Mouse (Mus musculus) MEL (cell line): ENCODE measurements around the gene Rab31. TPM values are rescaled to one million over a fixed set of nuclear protein-coding genes. Genes with fewer than 3 reads are reported as not detected.

ENCODE experiments used
- DNase-seq: peaks from one replicate; pipeline ENCODE4 v3.0.0; 2011; ENCODE audit warnings: low read depth, low spot score
- H3K27ac ChIP-seq: 2 replicates; pipeline ENCODE4 v1.5.1; 2012; ENCODE audit warnings: low read depth, mild to moderate bottlenecking, control low read depth, low read length, moderate library complexity; ENCODE audit not compliant: control insufficient read depth
- H3K27me3 ChIP-seq, 2 experiments: fragments of 150-350 bp in 1 of 2; sonication (generic) in 1 of 2; 2 replicates each; pipeline ENCODE4 v1.6.1; 2012; ENCODE audit warnings: low read length in 2 of 2, mild to moderate bottlenecking in 2 of 2, improper control_type of control experiment in 1 of 2, moderate library complexity in 1 of 2; ENCODE audit not compliant: insufficient read depth in 2 of 2, control insufficient read depth in 1 of 2
- H3K36me3 ChIP-seq, 2 experiments: 2 replicates each; pipeline ENCODE4 v1.6.1; 2012 to 2014; ENCODE audit warnings: low read length in 2 of 2, improper control_type of control experiment in 1 of 2, inconsistent platforms in 1 of 2, mild to moderate bottlenecking in 1 of 2; ENCODE audit not compliant: insufficient read depth in 2 of 2, control insufficient read depth in 1 of 2
- H3K4me1 ChIP-seq, 2 experiments: fragments of 150-350 bp in 1 of 2; sonication (generic) in 1 of 2; 2 replicates each; pipeline ENCODE4 v1.6.1; 2012; ENCODE audit warnings: low read length in 2 of 2, improper control_type of control experiment in 1 of 2, mild to moderate bottlenecking in 1 of 2; ENCODE audit not compliant: insufficient read depth in 2 of 2, control insufficient read depth in 1 of 2
- H3K4me3 ChIP-seq, 2 experiments: fragments of 150-350 bp in 1 of 2; sonication (generic) in 1 of 2; 2 replicates each; pipeline ENCODE4 v1.5.1; 2012; ENCODE audit warnings: low read depth in 2 of 2, low read length in 2 of 2, mild to moderate bottlenecking in 2 of 2, moderate library complexity in 2 of 2, control low read depth in 1 of 2, improper control_type of control experiment in 1 of 2; ENCODE audit not compliant: control insufficient read depth in 1 of 2, insufficient read depth in 1 of 2
- H3K79me2 ChIP-seq: 2 replicates; pipeline ENCODE4 v1.6.1; 2012; ENCODE audit warnings: mild to moderate bottlenecking, low read length, moderate library complexity; ENCODE audit not compliant: control insufficient read depth, poor library complexity, insufficient read depth
- H3K9ac ChIP-seq: 2 replicates; pipeline ENCODE4 v1.6.1; 2012; ENCODE audit warnings: low read depth, mild to moderate bottlenecking, control low read depth, low read length, moderate library complexity; ENCODE audit not compliant: control insufficient read depth, poor library complexity, severe bottlenecking
- H3K9me3 ChIP-seq: fragments of 150-350 bp; sonication (generic); replicated peaks from 2 replicates; pipeline ENCODE4 v1.6.1; 2012; ENCODE audit warnings: mild to moderate bottlenecking, low read length, improper control_type of control experiment, moderate library complexity; ENCODE audit not compliant: insufficient read depth
- CHD1 ChIP-seq: IDR thresholded peaks from 2 replicates; pipeline ENCODE4 v1.6.1; 2012; ENCODE audit warnings: low read depth, mild to moderate bottlenecking, inconsistent platforms, low read length, improper control_type of control experiment
- CHD2 ChIP-seq: IDR thresholded peaks from 2 replicates; pipeline ENCODE4 v1.6.1; 2011; ENCODE audit warnings: low read length, improper control_type of control experiment
- ELF1 ChIP-seq: IDR thresholded peaks from 2 replicates; pipeline ENCODE4 v1.6.1; 2014; ENCODE audit warnings: low read depth, mild to moderate bottlenecking, inconsistent platforms, low read length, improper control_type of control experiment, moderate library complexity
- EP300 ChIP-seq, 2 experiments: IDR thresholded peaks; 2 replicates each; pipeline ENCODE4 v1.6.1; 2011; ENCODE audit warnings: improper control_type of control experiment in 2 of 2, low read length in 2 of 2, low read depth in 1 of 2, mild to moderate bottlenecking in 1 of 2
- ETS1 ChIP-seq: IDR thresholded peaks from 2 replicates; pipeline ENCODE4 v1.6.1; 2012; ENCODE audit warnings: low read depth, mild to moderate bottlenecking, inconsistent platforms, low read length, improper control_type of control experiment, moderate library complexity
- GATA1 ChIP-seq: IDR thresholded peaks from 2 replicates; pipeline ENCODE4 v1.6.1; 2011; ENCODE audit warnings: low read depth, low read length, improper control_type of control experiment
- HCFC1 ChIP-seq: IDR thresholded peaks from 2 replicates; pipeline ENCODE4 v1.6.1; 2012; ENCODE audit warnings: low read depth, mild to moderate bottlenecking, inconsistent platforms, low read length, improper control_type of control experiment, moderate library complexity
- KAT2A ChIP-seq: conservative IDR thresholded peaks from 2 replicates; pipeline ENCODE4 v1.6.1; 2012; ENCODE audit warnings: low read depth, low read length, improper control_type of control experiment, inconsistent platforms
- MAX ChIP-seq: IDR thresholded peaks from 2 replicates; pipeline ENCODE4 v1.6.1; 2011; ENCODE audit warnings: low read length, improper control_type of control experiment
- MAZ ChIP-seq: IDR thresholded peaks from 2 replicates; pipeline ENCODE4 v1.6.1; 2012; ENCODE audit warnings: low read depth, mild to moderate bottlenecking, inconsistent platforms, low read length, improper control_type of control experiment
- MEF2A ChIP-seq: IDR thresholded peaks from 2 replicates; pipeline ENCODE4 v1.6.1; 2014; ENCODE audit warnings: low read depth, mild to moderate bottlenecking, inconsistent platforms, low read length, improper control_type of control experiment; ENCODE audit not compliant: poor library complexity, insufficient replicate concordance, severe bottlenecking; ENCODE audit errors: extremely low read depth
- MXI1 ChIP-seq: IDR thresholded peaks from 2 replicates; pipeline ENCODE4 v1.6.1; 2011; ENCODE audit warnings: mild to moderate bottlenecking, low read depth, low read length, improper control_type of control experiment
- MYB ChIP-seq: IDR thresholded peaks from 2 replicates; pipeline ENCODE4 v1.6.1; 2011; ENCODE audit warnings: mild to moderate bottlenecking, low read depth, low read length, improper control_type of control experiment
- MYC ChIP-seq: IDR thresholded peaks from 2 replicates; pipeline ENCODE4 v1.6.1; 2011; ENCODE audit warnings: low read depth, mild to moderate bottlenecking, low read length, improper control_type of control experiment, moderate library complexity
- POLR2A ChIP-seq, 2 experiments: IDR thresholded peaks; 2 replicates each; pipeline ENCODE4 v1.6.1; 2011 to 2012; ENCODE audit warnings: low read length in 2 of 2, mild to moderate bottlenecking in 2 of 2, control low read depth in 1 of 2, improper control_type of control experiment in 1 of 2, low read depth in 1 of 2, moderate library complexity in 1 of 2; ENCODE audit not compliant: control insufficient read depth in 1 of 2, insufficient read depth in 1 of 2, poor library complexity in 1 of 2
- POLR2AphosphoS2 ChIP-seq: IDR thresholded peaks from 2 replicates; pipeline ENCODE4 v1.6.1; 2011; ENCODE audit warnings: low read length, improper control_type of control experiment
- POLR2AphosphoS5 ChIP-seq: IDR thresholded peaks from 2 replicates; pipeline ENCODE4 v1.6.1; 2012; ENCODE audit warnings: low read depth, borderline replicate concordance, mild to moderate bottlenecking, inconsistent platforms, low read length, moderate library complexity, mixed read lengths
- RAD21 ChIP-seq: IDR thresholded peaks from 2 replicates; pipeline ENCODE4 v1.6.1; 2011; ENCODE audit warnings: mild to moderate bottlenecking, low read depth, low read length, improper control_type of control experiment
- RCOR1 ChIP-seq: IDR thresholded peaks from 2 replicates; pipeline ENCODE4 v1.6.1; 2012; ENCODE audit warnings: low read depth, mild to moderate bottlenecking, inconsistent platforms, low read length, improper control_type of control experiment
- TBP ChIP-seq: IDR thresholded peaks from 2 replicates; pipeline ENCODE4 v1.8.0; 2011; ENCODE audit warnings: low read depth, low read length, improper control_type of control experiment
- TCF12 ChIP-seq: IDR thresholded peaks from 2 replicates; pipeline ENCODE4 v1.6.1; 2014; ENCODE audit warnings: low read depth, mild to moderate bottlenecking, inconsistent platforms, low read length, improper control_type of control experiment, moderate library complexity
- USF2 ChIP-seq, 2 experiments: IDR thresholded peaks; 2 replicates each; pipeline ENCODE4 v1.6.1; 2011 to 2012; ENCODE audit warnings: improper control_type of control experiment in 2 of 2, low read length in 2 of 2, borderline replicate concordance in 1 of 2, inconsistent platforms in 1 of 2, low read depth in 1 of 2, mild to moderate bottlenecking in 1 of 2; ENCODE audit not compliant: insufficient read depth in 1 of 2
- ZKSCAN1 ChIP-seq: IDR thresholded peaks from 2 replicates; pipeline ENCODE4 v1.6.1; 2012; ENCODE audit warnings: low read depth, mild to moderate bottlenecking, inconsistent platforms, low read length, improper control_type of control experiment, moderate library complexity
- ZMIZ1 ChIP-seq: IDR thresholded peaks from 2 replicates; pipeline ENCODE4 v1.6.1; 2012; ENCODE audit warnings: low read depth, mild to moderate bottlenecking, inconsistent platforms, low read length, improper control_type of control experiment, moderate library complexity
- ZNF384 ChIP-seq: IDR thresholded peaks from 2 replicates; pipeline ENCODE4 v1.6.1; 2012; ENCODE audit warnings: low read depth, mild to moderate bottlenecking, inconsistent platforms, low read length, improper control_type of control experiment
- polyA plus RNA-seq, 2 experiments: library from polyadenylated mRNA; stranded (reverse) in 1 of 2; unstranded in 1 of 2; fragments of >175 nt in 1 of 2; fragments of >200 nt in 1 of 2; gene quantifications; 2 replicates each; pipeline versions ENCODE4 v1.2.1 to v1.2.4; 2012; ENCODE audit warnings: low replicate concordance in 2 of 2, low read depth in 1 of 2; ENCODE audit not compliant: insufficient read length in 2 of 2, insufficient read depth in 1 of 2, missing spikeins in 1 of 2
- total RNA-seq: library from RNA; depleted of rRNA; stranded (reverse); fragments of 300-350 nt; gene quantifications from 2 replicates; pipeline ENCODE4 v1.2.3, GENCODE M21; 2012

Gene Rab31
- total and polyA plus RNA-seq, 3 experiments, result 23.6 to 25.7 TPM; not detected in 1

DNA sequence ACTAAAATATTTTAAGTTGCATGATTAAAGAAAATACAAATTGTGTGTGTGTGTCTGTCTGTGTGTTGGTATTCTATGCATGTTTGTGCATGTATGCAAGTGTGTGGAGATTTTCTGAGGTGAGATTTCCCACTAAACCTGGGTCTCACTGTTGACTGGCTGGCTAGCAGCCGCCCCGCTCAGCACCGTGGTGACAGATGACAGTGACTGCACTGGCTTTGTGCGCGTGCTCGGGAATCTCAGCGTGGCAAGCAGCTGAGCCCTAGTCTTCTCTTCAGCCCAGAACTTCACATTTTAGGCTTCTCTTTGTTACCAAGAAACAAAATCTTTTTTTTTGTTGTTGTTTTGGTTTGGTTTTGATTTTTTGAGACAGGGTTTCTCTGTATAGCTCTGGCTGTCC lies 23.5 kb upstream of the Rab31 start:
- DNase-seq, result no peak
- H3K9me3 ChIP-seq, result no peaks in the 10 kb centered on the region
- H3K36me3 ChIP-seq, result peaks cover 0 to 7% of the 10 kb centered on the region in 2 experiments; a peak in 3 of 4 replicates
- peaks cover 4 to 11% of the 10 kb centered on the region in 2 experiments for H3K4me1 ChIP-seq
- H3K27ac ChIP-seq, result no peak overlapping the region
- H3K9ac ChIP-seq, result no peak overlapping the region
- H3K79me2 ChIP-seq, result peaks cover 54% of the 10 kb centered on the region
- H3K4me3 ChIP-seq, result no peak overlapping the region
- TF ChIP-seq MAX (no peak), MYC (no peak), MXI1 (no peak), USF2 (IDR thresholded peaks at IDR 0.05; ENCODE audit: borderline replicate concordance in 1 of 2, insufficient read depth in 1 of 2, low read depth in 1 of 2, low read length in 2 of 2) (no peak), ZNF384 (no peak), TBP (no peak), CHD1 (no peak), MAZ (no peak), MEF2A (no peak), KAT2A (no peak), POLR2AphosphoS2 (no peak), POLR2A (IDR thresholded peaks at IDR 0.05; ENCODE audit: control insufficient read depth in 1 of 2, insufficient read depth in 1 of 2, low read depth in 1 of 2, low read length in 2 of 2, poor library complexity in 1 of 2) (no peak), GATA1 (no peak), RAD21 (no peak)
- no peaks in the 10 kb centered on the region for H3K27me3 ChIP-seq

DNA sequence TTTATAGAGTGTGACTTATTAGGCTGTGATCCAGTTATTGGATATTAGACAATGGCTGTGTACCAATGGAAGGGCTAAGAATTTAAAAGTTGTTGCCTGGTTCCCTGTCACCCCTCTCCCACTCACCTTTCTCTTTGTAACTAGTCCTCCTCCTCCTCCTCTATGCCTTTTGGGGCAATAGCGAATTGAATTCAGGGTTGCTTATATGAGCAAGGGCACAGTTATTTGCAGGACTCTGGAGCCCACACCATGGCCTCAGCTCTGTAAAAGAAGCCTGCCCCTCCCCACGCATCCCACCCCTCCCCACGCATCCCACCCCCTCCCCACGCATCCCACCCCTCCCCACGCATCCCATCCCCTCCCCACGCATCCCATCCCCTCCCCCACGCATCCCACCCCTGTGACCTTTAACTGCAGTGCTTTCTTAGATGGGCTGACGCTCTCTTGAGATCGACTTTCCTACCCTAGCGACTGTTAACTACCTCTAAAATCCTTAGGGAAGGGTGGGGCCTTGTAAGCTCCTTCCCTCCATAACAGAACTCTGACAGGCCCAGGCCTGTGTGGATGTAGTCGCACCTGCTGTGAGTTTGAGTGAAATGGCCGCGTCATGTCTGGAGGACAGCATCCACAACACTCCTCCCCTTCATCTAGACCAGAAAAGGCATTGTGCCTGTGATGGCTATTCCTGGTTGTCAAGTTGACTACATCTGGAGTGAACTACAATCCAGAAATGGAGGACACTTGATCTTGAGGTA lies 21.7 kb upstream of the Rab31 start:
- Histone ChIP-seq H3K4me3 (no peak overlapping the region), H3K4me1 (peaks cover 1 to 5% of the 10 kb centered on the region in 2 experiments), H3K27me3 (no peaks in the 10 kb centered on the region), H3K9me3 (no peaks in the 10 kb centered on the region), H3K36me3 (peaks cover 0 to 3% of the 10 kb centered on the region in 2 experiments; a peak in 3 of 4 replicates), H3K9ac (no peak overlapping the region), H3K27ac (no peak overlapping the region), H3K79me2 (peaks cover 53% of the 10 kb centered on the region)
- TF ChIP-seq ZMIZ1 (no peak), POLR2AphosphoS5 (no peak), ZKSCAN1 (no peak), MYC (no peak), ELF1 (no peak), MAX (no peak), ETS1 (no peak), HCFC1 (no peak), EP300 (IDR thresholded peaks at IDR 0.05; ENCODE audit: low read depth in 1 of 2, low read length in 2 of 2) (no peak), ZNF384 (no peak), MXI1 (no peak), RCOR1 (no peak), POLR2AphosphoS2 (no peak), MEF2A (no peak), TCF12 (no peak), MYB (no peak), CHD2 (no peak)
- DNase-seq, result no peak
